Mouse (Mus musculus) adrenal gland, postnatal 14 days (tissue): ENCODE results near the gene Galnt2. TPM values are rescaled to one million over a fixed set of nuclear protein-coding genes. Genes with fewer than 3 reads are reported as not detected.

Experiments used
- DNase-seq: peaks from one replicate; pipeline ENCODE4 v3.0.0; 2021; ENCODE audit warnings: mixed read lengths
- long read RNA-seq, 2 experiments: library from polyadenylated mRNA; stranded (forward); transcript quantifications; one replicate each; pipeline ENCODE4 v2.0.0; 2021
- total RNA-seq: library from RNA; stranded (reverse); gene quantifications from 2 replicates; pipeline ENCODE4 v1.2.3, GENCODE M21; 2021

The Galnt2 gene
- 45.4 and 57.5 TPM in 2 replicates for total RNA-seq
- long read RNA-seq, experiment 1, full-length matches to known transcripts: 42 of 63 reads
- long read RNA-seq, experiment 1, partial matches to known transcripts: 19 of 63 reads
- long read RNA-seq, experiment 1, other reads (novel, unspliced or antisense): 2 of 63 reads
- long read RNA-seq, experiment 2, full-length matches to known transcripts: 53 of 55 reads
- long read RNA-seq, experiment 2, partial matches to known transcripts: 0 of 55 reads
- long read RNA-seq, experiment 2, other reads (novel, unspliced or antisense): 2 of 55 reads

DNA sequence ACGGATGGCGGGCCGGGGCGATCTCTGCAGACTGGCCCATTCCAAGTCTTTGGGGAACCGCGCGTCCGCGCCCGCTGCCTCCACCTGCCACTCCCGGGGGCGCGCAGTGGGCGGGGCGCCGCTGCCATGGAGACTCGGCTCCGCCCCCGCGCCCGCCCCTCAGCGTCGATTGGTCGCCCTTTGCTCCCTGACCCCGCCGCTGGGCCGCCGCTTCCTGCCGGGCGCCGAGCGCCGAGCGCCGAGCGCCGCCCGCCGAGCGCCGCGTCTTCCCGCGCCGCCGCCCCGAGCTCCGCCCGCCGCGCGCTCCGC is at the start of gene Galnt2:
Galnt2 (plus strand) TSS at position 216 of the 309 bp plus-strand sequence.
- DNase-seq: peak; percentile 94

DNA sequence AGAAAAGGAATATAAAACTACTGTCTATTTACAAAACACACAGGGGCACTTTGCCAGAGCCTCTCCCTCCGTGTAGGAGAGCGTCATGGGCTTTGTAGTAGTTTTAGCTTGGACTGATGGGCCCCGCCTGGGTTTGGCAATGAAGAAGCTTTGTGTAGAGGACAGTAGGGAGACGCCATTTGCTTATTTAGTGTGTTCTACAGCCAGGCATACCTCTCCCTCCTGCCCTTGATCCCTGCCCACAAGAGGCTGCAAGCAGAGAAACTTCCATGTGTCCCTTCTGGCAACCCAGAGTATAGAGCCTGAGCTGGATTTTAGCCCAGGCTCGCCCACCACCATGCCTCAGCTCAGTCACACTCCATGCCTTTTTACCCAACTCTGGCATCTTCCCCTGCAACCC is 49.4 kb upstream of the Galnt2 start:
- peak; percentile 27 for DNase-seq

DNA sequence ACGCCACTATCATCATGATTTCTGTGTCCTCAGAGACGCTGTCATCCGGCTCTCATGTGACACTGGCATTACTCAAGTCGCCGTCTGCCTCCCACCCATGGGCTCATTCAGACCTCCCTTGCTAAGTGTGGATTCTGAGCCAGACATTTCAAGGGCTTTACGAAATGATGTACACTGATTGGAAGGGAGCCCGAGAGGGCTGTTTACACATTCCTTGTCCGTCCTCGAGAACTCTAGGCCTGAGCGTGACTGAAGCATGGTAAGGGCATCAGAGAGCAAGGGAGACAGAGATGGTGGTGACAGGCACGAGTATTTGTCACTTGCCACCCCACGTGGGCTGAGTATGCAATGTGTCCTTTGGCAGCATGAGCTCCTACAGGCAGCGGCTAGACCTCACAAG is 49.0 kb upstream of the Galnt2 start:
- peak; percentile 86 for DNase-seq

DNA sequence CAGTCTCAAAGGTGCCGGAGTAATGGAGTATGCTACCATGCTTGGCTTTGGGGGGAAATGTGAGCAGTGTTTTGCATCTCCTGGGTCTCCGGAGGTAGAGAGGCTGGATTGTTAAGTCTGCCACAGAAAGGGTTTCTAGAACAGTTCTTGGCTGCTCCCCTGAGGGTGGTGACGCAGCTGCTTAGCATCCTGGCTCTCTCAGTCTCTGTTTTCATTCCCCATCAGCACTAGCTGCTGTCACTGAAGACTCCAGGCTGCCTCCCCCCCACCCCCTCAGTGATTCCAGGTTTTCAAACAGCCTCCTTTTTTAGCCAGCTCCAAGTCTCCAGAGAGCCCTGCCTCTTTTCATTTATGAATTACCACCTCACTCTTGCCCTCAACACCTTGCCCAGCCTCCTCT is 47.1 kb upstream of the Galnt2 start:
- no peak for DNase-seq

DNA sequence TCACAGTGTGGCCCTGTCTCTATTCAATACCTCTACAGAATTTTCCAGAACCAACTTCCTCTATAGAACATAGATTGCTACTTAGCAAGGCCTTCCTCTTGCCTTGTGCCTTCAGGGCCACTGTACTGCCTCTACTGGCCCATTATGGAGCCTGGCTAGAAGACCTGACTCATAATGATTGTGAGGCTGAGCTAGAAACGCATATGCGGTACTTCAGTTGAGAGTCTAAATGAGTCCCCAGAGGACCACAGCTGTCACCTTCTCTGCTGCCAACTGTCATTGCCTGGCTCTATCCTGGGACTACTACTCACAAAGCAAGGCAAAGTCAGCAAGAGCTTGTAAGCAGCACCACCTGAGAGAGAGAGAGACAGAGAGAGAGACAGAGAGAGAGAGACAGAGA is 46.7 kb upstream of the Galnt2 start:
- no peak for DNase-seq

DNA sequence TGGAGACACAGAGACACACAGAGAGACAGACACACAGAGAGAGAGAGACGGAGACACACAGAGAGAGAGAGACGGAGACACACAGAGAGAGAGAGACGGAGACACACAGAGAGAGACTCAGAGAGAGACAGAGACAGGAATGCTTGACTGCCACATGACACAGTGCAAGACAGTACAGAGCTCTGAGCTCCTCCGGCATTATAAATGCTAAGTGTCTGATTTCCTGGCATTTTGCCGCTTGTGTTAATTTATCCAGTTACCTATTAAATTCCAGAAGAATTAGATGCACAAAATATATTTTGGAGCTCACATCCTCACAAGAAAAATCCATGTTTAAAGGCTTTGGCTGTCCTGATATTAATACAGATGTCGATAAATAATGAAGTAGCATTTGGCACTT is 46.1 kb upstream of the Galnt2 start:
- no peak for DNase-seq

DNA sequence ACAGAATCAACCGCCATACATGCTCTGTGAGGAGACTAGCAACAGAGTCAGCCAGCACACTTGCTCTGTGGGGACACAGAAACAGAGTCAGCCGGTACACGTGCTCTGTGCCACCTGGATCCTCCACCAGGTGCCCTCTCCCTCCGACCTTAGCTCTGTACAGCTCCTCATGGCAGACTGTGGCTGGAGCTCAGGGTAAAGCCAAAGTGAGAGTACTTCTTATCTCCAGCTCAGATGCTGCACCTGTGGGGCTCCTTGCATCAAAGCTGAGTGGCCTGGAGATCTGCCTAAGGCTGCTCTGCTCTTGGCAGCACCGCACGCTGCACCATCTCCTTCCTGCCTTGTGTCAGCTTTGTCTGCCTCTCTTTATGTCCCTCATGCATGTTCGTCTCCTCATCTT is 40.8 kb upstream of the Galnt2 start:
- DNase-seq: no peak

DNA sequence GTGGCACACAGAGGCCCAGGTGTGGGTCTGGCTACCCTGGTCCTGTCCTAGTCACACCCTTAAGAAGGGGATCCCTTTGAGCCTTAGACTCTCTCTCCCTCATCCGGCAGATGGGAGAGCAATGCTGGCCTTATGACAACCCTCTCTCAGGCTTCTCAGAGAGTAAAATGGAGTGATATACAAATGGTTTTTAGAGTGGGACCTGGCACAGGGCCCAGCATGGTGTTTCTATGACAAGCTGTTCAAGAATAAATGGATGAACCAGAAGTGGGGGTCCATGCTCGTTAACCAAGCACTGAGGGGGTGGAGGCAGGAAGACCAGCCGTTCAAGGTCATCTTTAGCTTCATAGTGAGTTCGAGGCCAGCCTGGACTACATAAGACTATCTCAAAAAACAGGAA is 38.9 kb upstream of the Galnt2 start:
- DNase-seq: no peak

DNA sequence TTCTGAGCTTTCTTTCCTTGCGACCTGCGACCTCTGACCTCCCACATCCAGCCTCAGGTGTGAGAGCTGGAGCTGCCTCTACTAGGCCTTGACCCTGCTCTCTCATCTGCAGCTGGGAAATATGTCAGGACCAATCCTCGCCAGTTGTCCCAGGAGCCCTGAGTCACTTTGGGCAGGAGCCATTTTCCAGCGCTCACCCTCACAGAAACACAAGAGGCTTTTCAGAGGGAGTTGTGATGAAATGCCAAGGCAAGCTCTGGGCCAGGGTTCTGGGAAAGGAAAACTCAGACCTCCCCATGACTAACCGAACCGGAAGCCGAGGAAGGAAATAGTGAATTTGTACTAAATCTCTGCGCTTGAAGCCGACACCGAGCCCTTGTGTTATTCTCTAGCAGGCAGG is 38.2 kb upstream of the Galnt2 start:
- DNase-seq: peak; percentile 86

DNA sequence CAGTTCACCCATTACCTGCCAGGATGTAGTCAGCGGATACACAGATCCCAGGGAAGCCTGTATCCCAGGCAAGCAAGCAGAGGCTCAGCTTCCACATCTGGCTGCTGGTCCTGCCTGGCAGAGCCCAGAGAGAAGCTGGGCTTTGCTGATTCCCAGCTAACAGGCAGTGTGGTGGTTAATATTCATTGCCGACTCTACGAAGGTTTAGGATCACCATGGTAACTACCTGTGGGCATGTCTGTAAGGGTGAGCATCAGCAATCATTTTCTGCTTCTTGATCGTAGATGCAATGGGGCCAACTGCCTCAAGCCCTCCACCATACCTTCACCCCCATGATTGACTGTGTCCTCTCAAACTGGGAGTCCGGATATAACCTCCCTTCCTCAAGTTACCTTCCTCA is 37.2 kb upstream of the Galnt2 start:
- DNase-seq: no peak

DNA sequence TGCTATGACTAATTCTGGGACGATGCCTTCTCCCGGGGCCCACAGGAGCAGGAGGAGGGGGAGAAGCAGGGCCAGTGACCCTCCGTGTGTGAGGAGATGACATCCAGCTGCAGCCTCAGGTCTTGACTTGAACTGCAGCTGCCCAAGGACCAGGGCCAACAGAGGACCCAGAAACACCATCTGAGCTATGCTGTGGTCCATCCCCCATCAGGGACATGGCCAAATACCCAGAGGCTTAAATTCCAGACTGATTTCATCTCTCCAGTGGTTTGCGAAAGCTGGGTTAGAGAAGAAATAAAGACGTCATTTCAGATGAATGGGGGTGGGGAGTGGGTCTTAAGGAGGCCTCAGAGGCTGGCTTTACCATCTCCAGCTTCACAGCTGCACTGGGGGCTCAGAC is 35.0 kb upstream of the Galnt2 start:
- DNase-seq: peak; percentile 25

DNA sequence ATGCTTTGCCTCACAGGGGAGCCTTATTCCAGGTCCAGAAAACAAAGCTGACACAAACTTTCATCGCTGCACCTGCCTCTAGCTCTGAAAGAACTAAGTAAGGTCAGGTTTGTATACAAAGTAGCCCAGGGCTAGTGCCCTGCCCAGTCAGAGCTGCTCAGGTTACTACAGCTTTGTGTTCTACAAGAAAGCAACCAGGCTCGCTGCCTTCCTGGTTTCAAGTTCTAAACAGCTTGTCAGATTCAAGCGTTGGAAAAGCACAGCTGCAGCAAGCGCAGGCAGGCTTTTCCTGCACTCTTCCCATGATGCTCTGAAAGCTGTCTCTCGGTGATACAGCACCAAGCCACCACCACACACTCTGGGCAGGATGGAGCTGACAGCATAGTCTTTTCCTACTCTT is 34.4 kb upstream of the Galnt2 start:
- DNase-seq: no peak

DNA sequence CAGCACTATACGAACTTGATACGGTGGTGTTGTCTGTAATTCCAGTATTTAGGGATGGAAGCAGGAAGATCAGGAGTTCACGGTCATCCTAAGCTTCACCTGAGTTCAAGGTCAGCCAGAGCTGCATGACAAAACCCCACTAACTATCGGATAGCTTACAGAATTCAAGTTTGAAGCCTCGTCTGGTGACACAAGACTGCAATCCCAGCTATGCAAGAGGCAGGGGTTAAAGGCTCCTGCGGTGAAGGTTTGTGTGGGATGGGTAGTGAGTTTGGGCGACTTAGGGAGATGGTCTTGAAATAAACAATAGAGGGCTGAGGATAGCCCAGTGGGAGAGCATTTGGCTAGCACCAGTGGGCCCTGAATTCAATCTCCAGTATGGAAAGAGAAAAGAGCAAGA is 33.0 kb upstream of the Galnt2 start:
- DNase-seq: no peak

DNA sequence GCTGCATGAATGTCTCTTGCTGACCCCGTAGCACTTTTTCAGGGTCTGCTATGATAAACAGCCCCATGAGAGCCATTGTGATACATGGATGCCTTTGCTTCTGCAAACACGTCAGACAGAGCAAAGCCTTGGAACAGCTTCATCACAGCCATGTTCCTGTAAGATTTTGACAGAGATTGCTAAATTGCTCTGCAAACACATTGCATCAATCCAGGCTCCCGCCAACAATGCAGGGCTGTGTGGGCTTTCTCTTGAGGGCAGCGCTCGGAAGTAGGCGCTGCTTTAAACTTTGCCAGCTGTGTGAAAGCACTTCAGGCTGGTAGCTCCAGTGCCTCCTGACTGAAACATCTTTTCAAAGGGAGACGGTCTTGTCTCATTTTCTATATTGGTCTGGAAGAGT is 30.8 kb upstream of the Galnt2 start:
- peak; percentile 60 for DNase-seq

DNA sequence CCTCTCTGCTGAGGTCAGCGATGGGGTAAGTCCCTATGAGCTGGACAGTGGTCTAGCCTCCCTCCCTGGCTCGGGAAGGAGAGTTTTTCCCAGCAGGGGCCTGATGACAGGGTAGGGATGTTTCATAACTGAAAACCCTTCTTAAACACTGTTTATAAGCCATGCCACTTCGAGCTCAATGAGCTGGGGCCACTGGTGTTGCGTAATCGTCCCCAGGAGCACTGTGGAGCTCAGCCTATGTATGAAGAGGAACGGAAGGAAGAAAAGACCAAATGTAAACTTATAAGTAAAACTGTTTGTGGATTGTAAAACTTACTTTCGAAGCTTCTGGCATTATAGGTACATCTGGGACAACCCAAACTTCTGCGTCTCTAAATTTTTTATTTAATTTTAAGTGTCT is 29.5 kb upstream of the Galnt2 start:
- no peak for DNase-seq

DNA sequence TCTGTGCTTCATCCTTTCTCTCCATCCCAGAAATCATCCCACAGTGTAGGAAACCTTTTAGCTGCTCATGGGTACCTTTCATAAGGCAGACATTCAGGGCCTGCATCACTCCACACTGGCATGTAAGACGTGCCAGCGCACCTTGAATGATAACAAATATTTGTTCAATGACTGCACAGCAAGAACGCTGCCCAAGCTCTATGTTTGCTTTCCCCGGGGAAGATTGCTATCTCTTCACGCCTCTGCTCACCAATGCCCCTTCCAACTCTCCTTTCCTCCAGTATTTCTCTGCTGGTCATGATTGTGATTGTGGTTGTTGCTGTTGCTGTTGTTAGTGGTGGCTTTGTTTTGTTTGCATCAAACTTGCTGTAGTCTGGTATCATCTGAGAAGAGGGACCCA is 28.3 kb upstream of the Galnt2 start:
- no peak for DNase-seq

DNA sequence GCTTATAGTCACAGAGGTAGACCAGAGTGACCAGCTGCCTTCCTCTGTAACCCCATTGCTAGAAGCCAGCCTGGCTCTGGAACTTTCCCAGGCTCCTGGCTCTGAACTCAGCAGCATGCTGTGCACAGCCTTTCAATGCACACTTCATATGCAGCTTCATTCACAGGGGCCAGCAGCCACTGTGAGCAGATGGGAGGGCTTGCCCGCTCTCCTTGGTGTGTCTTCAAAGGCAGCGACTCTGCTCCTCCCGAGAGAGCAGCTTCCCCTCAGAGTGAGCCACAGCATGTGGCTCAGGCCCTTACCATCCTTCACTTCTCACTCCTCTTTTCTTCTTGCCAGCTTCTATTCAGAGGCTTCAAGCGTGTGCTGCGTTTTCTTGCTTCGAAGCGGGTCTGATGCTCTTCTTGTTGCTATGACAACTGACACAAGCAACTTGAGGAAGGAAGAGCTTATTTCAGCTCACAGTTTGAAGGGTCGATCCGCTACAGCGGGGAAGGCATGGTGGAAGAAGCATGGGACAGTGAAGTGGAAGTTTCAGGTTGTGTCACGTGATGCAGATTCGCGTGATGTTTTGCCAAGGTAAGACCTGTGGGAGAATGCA is 27.1 kb upstream of the Galnt2 start:
- DNase-seq: no peak

DNA sequence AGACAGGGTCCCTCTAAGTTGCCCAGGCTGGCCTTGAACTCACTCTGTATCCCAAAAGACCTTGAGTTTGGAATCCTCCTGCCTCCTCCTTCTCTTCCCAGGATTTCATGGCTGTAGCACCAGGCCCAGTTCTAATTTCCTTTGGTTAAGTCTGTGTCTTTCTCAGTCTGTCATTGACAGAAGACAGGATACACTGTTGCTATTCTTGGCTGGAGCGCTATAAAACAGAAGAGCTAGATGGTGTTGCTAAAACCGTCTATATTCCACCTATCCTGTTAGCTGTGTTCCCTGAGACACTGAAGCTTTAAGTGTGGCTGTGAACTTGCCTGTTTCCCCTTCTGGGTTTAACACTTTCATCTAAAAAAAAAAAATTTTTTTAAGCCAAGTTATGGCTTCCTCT is 19.0 kb upstream of the Galnt2 start:
- DNase-seq: no peak

DNA sequence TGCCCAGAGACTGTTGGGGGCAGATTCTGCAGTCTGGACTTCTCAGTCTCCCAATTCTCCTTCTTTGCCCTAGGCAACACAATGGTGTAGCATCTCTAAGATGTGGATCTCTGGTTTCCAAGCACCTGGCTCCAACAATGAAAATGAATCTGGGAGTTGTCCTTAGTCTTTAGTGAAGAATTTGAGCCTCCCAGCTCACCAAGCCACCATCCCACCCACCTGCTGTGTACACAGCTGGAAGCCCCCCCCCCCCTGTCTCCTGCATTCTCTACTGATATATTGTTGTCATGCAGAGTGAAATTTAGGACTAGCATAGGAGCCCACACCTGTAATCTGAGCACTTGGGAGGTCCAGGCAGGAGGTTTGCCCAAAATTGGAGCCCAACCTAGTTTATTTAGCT is 14.2 kb upstream of the Galnt2 start:
- no peak for DNase-seq

DNA sequence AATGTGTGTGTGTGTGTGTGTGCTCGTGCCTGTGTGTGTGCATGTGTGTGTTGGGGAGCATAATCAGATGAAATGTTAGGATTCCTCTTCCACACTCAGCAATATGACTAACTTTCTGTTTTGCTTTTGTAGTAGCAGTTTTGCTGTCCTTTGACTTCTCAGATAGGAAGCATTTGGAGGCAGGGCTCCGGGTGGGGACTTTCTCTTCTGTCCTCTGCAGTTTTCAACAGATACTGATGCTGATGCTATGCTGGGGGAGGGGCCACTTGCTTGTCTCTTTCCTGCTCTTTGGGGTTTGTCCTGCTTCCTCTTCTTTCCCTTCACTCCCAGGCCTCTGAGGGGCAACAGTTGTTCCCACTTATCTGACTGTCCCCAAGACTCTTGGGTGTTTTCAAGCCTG is 1.3 kb upstream of the Galnt2 start:
- no peak for DNase-seq

DNA sequence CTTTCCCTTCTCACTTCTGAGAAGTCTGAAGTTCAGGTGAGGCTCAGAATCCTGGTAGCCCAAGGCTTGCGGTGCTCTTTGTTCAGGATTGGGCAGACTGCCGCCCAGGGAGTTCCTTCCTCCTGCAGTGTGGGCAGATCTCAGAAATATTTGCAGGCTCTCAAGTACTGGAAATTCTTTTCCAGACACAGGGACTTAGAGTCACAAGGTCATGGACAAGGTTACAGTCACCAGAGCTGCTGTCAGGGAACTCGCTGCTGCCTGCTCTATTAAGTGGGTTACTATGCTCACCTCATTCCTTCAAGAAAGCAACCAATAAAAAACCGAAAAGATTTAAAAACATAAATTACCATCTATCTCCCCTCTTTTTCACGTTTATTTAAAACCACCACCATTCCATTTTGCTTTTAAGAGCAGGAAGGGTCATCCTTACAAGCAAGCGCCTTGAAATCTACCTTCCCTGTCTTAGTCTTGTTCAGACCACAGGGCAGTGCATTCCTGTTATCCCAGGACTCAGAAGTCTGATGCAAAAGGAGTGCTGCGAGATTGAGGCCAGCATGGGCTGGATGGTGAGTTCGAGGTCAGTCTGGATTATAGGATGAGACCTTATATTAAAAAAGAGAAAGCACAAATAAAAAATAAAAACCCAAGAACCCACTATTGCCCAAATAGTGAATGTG is 555 bp upstream of the Galnt2 start:
- DNase-seq: no peak

DNA sequence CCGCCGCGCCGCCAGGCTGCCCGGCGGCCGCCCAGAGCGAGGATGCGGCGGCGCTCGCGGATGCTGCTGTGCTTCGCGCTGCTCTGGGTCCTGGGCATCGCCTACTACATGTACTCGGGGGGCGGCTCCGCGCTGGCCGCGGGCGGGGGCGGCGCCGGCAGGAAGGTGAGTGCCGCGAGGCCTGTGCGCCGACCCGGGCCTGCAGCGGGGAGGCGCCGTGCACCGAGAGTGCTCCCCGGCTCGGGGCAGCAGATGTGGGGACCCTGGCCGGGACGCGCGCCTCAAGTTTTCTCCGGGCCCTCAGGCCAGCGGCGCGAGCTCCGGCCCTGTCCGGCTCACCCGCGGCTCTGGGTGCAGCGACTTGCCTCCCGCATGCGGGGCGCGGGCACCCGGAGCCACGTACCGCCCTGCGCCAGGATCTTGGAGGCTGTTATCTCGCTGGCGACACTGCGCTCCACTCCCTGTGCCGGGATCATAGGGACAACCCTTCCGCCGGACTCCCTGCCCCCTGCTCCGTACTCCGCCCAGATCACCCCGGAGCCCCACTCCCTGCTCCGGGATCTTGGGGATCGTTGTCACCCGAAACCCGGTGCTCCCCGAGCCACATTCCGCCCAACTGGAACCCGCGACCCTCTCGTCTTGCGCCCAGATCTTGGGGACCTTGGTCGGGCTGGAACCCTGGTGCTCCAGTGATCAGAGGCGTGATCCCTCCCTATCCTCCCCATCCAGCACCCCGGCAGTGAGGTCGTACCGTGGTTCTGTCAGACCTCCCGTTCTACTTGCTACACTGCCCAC is 491 bp downstream of the Galnt2 start:
- DNase-seq: peak; percentile 77

DNA sequence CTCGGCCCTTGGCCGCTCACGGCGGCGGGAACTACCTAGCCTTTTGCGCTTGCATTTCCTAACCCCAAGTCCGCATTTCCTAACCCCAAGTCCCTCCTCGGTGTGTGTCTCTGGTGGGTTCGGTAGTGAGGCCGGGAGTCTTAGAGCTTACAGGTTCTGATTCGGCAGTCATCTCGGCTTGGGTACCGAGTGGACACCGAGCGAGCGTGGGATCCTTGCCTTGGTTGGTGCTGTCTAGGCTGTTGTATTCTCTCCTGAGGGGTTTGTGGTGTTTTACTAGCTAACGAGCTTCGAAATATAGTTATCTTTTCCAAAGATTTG is 1.0 kb downstream of the Galnt2 start:
- DNase-seq: no peak

DNA sequence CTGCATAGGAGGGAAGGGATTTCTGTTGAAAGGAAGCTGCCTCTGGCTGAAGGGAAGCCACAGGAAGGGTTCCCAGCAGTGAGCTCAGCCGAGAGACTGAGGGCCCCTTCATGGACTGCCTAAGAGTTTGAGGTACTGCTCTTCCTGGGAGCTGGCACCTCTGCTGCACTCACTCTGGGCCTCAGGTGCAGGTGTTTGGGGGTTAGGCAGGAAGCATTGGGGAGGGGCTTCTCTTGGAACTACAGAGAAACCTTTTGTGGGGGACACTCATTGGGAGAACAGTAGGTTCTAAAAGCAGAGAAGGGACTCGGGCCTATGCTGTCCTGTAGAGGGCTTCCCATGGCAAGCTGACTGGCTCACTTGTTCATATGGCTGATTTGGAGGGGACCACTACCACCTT is 3.3 kb downstream of the Galnt2 start:
- DNase-seq: no peak
